Mouse (Mus musculus) E14TG2a.4 (cell line): ENCODE results near the gene Tox3.
A peak's percentile ranks its signal among the peaks of the same experiment; 100 is the strongest.

Experiments used
- H3K27me3 ChIP-seq: 2 replicates; pipeline ENCODE4 v1.6.1; 2014; ENCODE audit warnings: low read length, control low read depth; ENCODE audit not compliant: insufficient read depth
- H3K36me3 ChIP-seq: 2 replicates; pipeline ENCODE4 v1.6.1; 2014; ENCODE audit warnings: low read length, control low read depth; ENCODE audit not compliant: insufficient read depth
- H3K4me1 ChIP-seq: replicated peaks from 2 replicates; pipeline ENCODE4 v1.6.1; 2014; ENCODE audit warnings: low read depth, low read length, control low read depth
- H3K4me3 ChIP-seq: replicated peaks from 2 replicates; pipeline ENCODE4 v1.5.1; 2014; ENCODE audit warnings: mild to moderate bottlenecking, low read length
- H3K9me3 ChIP-seq: 2 replicates; pipeline ENCODE4 v1.6.1; 2014; ENCODE audit warnings: low read length, control low read depth
- CTCF ChIP-seq: conservative IDR thresholded peaks from 2 replicates; pipeline ENCODE4 v1.5.1; 2014; ENCODE audit warnings: low read length
- NANOG ChIP-seq: IDR thresholded peaks from 2 replicates; pipeline ENCODE4 v1.6.1; 2014; ENCODE audit warnings: borderline replicate concordance, low read length, mixed read lengths
- POU5F1 ChIP-seq: IDR thresholded peaks from 2 replicates; pipeline ENCODE4 v1.6.1; 2014; ENCODE audit warnings: low read length, borderline replicate concordance

Tox3 gene

GRCm38 (mm10) chr8:90354782-90355181, 6.6 kb upstream of the Tox3 start:
- Histone ChIP-seq H3K4me1 (peaks cover 7% of the 10 kb centered on the region), H3K36me3 (no peaks in the 10 kb centered on the region), H3K9me3 (no peaks in the 10 kb centered on the region), H3K27me3 (peaks cover 11% of the 10 kb centered on the region), H3K4me3 (no peak overlapping the region)
- TF ChIP-seq NANOG (no peak), CTCF (no peak), POU5F1 (no peak)

GRCm38 (mm10) chr8:90353960-90354540, 5.9 kb upstream of the Tox3 start:
- Histone ChIP-seq H3K27me3 (peaks cover 17% of the 10 kb centered on the region), H3K4me3 (no peak overlapping the region), H3K36me3 (no peaks in the 10 kb centered on the region), H3K4me1 (peaks cover 12% of the 10 kb centered on the region), H3K9me3 (no peaks in the 10 kb centered on the region)
- TF ChIP-seq CTCF (no peak), NANOG (no peak), POU5F1 (no peak)

DNA sequence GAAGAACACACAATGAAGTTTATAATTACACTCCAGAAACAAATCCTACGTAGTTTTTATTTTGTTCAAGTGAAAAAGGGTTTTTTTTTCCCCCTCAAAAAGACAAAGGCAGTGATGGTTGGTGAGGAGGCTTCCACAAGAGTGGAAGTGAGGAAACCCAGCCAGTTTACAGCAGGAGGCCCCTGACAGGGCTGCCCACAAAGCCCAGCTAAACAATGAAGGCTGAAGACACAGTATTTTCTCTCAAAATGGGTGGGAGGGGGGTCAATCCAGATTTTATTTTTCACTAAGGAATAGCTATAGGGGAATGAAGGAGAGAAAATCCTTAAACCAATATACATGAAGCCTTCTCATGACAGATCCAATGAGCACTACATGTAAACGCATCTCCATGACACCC, 5.4 kb upstream of the Tox3 start:
- H3K36me3 ChIP-seq, result no peaks in the 10 kb centered on the region
- no peak overlapping the region for H3K4me3 ChIP-seq
- H3K9me3 ChIP-seq, result no peaks in the 10 kb centered on the region
- TF ChIP-seq CTCF (no peak), POU5F1 (no peak), NANOG (no peak)
- peaks cover 16% of the 10 kb centered on the region for H3K4me1 ChIP-seq
- peaks cover 21% of the 10 kb centered on the region for H3K27me3 ChIP-seq

DNA sequence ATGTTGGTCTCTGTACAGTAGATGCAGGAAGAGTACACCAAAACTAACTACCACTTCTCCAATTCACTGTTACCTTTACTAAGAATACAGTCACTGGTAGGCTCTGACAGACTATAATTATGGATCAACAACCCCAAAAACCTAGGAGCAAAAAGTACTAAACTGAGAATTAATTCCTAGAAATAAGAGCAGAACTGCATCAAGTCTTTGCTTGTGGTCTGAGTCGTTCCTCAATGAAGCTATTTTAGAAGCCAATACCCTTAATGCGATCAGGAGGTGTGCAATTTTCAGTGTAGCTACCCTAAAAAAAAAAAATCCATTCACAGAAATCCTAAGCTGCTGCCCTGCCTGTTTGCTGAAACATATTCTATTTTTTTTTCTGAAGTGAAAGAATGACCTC, 4.8 kb upstream of the Tox3 start:
- TF ChIP-seq CTCF, result no peak
- TF ChIP-seq POU5F1, result no peak
- no peak for TF ChIP-seq NANOG
- Histone ChIP-seq H3K36me3 (no peaks in the 10 kb centered on the region), H3K4me3 (no peak overlapping the region), H3K4me1 (peaks cover 16% of the 10 kb centered on the region), H3K27me3 (peaks cover 22% of the 10 kb centered on the region), H3K9me3 (no peaks in the 10 kb centered on the region)

DNA sequence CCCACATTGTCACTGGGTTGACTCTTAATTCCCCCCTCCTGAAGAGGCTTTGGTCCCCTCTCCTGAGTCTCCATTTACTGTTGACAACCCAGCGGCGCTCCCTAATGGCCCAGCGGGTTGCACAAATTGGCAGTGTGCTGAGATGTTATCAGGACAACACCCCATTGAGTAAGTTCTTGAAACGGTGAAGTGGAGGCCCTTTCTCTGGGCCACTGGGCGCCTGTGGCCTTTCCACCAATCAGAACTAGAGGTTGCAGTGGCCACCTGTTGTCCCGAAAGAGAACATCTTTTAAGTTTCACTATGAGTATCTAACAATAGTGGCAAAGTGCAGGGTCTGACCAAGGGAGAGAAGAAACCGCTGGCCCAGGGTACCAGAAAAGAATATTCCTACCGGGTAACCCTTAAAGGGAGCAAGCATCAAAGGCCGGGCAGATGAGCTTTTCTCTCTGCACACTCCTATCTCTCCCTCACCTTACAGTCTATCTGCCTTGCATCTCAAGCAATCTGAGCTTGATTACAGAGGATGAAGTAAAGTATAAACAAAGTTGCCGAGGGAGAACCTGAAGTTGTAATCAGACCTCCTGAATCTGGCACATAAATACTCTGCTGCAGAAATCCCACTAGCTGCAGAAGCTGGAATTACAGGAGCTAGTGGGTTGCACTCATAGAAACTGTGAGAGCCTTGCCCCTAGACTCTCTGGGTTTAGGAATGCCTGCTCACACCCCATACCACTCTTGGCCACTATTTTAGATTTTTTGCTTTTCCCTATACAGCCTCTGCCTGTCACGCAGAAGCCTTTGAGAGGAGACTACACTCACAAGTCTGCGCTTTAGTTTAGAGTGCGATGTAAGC, 1.8 kb upstream of the Tox3 start:
- peaks cover 44% of the 10 kb centered on the region for H3K27me3 ChIP-seq
- H3K9me3 ChIP-seq, result no peaks in the 10 kb centered on the region
- peaks cover 24% of the 10 kb centered on the region for H3K4me1 ChIP-seq
- TF ChIP-seq POU5F1 (no peak), CTCF (peak; percentile 44), NANOG (no peak)
- H3K36me3 ChIP-seq, result no peaks in the 10 kb centered on the region
- no peak overlapping the region for H3K4me3 ChIP-seq

DNA sequence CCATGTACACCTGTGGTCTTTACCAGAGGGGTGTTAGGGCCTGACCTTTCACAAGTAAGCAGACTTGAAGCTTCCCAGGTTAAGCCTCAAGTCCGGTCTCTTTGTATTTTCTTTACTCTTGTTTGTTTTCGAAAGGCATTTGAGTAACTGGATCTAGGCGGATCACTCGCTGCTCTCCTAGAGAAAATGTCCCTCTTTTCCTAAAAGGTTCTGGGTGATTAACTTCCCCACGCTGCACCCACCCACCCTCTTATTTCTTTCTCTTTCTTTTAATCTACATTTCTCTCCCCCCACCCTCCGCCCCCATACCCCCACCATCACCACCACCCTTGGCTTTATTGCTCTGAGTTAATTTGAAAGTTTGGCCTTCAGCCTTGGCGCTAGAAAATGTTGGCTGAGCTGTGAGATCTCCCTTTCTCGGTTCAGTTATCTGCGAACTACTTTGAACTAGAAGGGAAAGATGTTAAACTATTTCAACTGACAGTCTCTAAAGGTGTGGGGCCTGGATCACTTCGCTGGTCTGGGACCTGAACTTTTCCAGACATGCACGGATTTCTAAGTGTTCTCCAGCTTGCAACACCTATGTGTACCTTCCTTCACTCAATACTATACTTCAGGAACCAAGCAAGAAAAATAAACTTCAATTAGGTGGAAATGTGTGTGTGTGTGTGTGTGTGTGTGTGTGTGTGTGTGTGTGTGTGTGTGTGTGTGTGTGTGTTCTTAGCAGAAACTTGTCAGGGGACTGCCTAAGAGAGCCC, 962 bp upstream of the Tox3 start:
- no peaks in the 10 kb centered on the region for H3K9me3 ChIP-seq
- peaks cover 24% of the 10 kb centered on the region for H3K4me1 ChIP-seq
- peaks cover 44% of the 10 kb centered on the region for H3K27me3 ChIP-seq
- H3K4me3 ChIP-seq, result peak overlapping the region; percentile 79
- TF ChIP-seq NANOG, result no peak
- TF ChIP-seq CTCF, result no peak
- no peak for TF ChIP-seq POU5F1
- H3K36me3 ChIP-seq, result no peaks in the 10 kb centered on the region

- Histone ChIP-seq H3K27me3 (peaks cover 44% of the 10 kb centered on the region), H3K4me3 (peak overlapping the region; percentile 79), H3K4me1 (peaks cover 24% of the 10 kb centered on the region), H3K9me3 (no peaks in the 10 kb centered on the region), H3K36me3 (no peaks in the 10 kb centered on the region)
- no peak for TF ChIP-seq CTCF
- TF ChIP-seq POU5F1, result no peak
- TF ChIP-seq NANOG, result no peak
Measured at GRCm38 (mm10) chr8:90347581-90348177, 464 bp downstream of the Tox3 start.
